Mouse (Mus musculus) cerebellum, adult 18-20 months (tissue): Measurements from ENCODE around the gene Zfp689.

Experiments used
- DNase-seq, 2 experiments: peaks; one replicate each; pipeline ENCODE4 v3.0.0; 2021

Zfp689 gene

GRCm38 (mm10) chr7:127393944-127394333 is 55.0 kb downstream of the Zfp689 start:
- no peak for DNase-seq

- DNase-seq, result peak; percentile 98 to 99
Measured at GRCm38 (mm10) chr7:127393157-127393943, 55.6 kb downstream of the Zfp689 start, which contains the start of gene E430018J23Rik. Gene E430018J23Rik, minus strand, starts transcription at chr7:127393629.

DNA sequence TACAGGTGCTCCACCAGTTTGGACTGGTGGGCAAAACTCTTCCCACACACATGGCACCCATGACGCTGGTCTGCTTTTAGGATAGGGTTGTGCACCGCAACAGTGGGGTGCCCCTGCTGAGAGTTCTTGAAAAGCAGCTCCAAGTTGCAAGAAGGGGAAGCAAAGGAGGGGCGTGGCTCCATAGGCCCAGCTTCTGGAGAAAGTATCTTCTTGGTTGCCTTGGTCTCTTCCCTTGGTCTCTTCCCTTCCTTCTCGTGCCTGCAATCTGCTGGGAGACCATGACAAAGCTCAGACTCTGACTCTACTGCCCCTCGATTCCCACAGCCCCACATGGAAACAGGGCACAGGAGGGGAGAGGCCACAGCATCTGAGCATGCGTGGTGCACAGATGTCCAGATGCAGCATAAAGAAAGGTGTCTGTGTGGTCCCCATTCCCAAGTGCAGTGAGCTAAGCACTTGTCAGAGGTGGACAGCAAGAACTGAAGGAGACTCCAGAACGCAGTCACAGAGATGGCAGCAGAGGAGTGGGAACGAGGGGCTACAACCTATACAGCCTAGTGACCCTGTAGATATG is 56.6 kb downstream of the Zfp689 start:
- no peak for DNase-seq
